Mouse (Mus musculus) megakaryocyte, embryonic 14.5 days (primary cell): ENCODE results near the gene Nudt8. TPM values are rescaled to one million over a fixed set of nuclear protein-coding genes. Genes with fewer than 3 reads are reported as not detected.
"Not testable (repeated sequence)": the region's sequence is repeated elsewhere in the genome, so short reads cannot be mapped to it uniquely, and the experiment has no call there.

Experiments used
- H3K27me3 ChIP-seq: replicated peaks from 2 replicates; pipeline ENCODE3; 2012; ENCODE audit warnings: inconsistent platforms
- H3K36me3 ChIP-seq: replicated peaks from 2 replicates; pipeline ENCODE3; 2012; ENCODE audit warnings: low read length, inconsistent platforms, mixed read lengths
- H3K4me1 ChIP-seq: 2 replicates; pipeline ENCODE4 v1.6.1; 2012; ENCODE audit warnings: inconsistent platforms
- H3K4me3 ChIP-seq: replicated peaks from 2 replicates; pipeline ENCODE3; 2012; ENCODE audit warnings: moderate library complexity, mild to moderate bottlenecking, inconsistent platforms
- H3K9me3 ChIP-seq: 2 replicates; pipeline ENCODE4 v1.6.1; 2012; ENCODE audit warnings: inconsistent platforms
- FLI1 ChIP-seq: IDR thresholded peaks from 2 replicates; pipeline ENCODE4 v1.6.1; 2012; ENCODE audit warnings: low read length, inconsistent platforms, mixed read lengths
- GATA1 ChIP-seq: IDR thresholded peaks from 3 replicates; pipeline ENCODE4 v1.6.1; 2012; ENCODE audit warnings: mixed read lengths, low read length, inconsistent platforms, borderline replicate concordance
- polyA plus RNA-seq: library from polyadenylated mRNA; stranded (reverse); fragments of >175 nt; gene quantifications from 2 replicates; pipeline ENCODE4 v1.2.3, GENCODE M21; 2012; ENCODE audit warnings: low replicate concordance; ENCODE audit not compliant: insufficient read depth

Gene Nudt8
- 11.7 and 19.3 TPM in 2 replicates for polyA plus RNA-seq

- Histone ChIP-seq H3K27me3 (peaks cover 20% of the 10 kb centered on the region), H3K36me3 (peaks cover 25% of the 10 kb centered on the region), H3K4me1 (peaks cover 67% of the 10 kb centered on the region), H3K9me3 (no peaks in the 10 kb centered on the region), H3K4me3 (peak within 1 kb of the TSS; percentile 97)
- TF ChIP-seq FLI1 (no peak), GATA1 (no peak)
These were observed at the start of gene Nudt8, which contains the start of gene Gm49405 for GRCm38 (mm10) chr19:4000119-4000900. TSS of gene Nudt8 (plus strand) at chr19:4000580. TSS of gene Gm49405 (plus strand) at chr19:4000626.

GRCm38 (mm10) chr19:3951461-3951860 is 48.9 kb upstream of the Nudt8 start:
- TF ChIP-seq GATA1 (no peak), FLI1 (no peak)

DNA sequence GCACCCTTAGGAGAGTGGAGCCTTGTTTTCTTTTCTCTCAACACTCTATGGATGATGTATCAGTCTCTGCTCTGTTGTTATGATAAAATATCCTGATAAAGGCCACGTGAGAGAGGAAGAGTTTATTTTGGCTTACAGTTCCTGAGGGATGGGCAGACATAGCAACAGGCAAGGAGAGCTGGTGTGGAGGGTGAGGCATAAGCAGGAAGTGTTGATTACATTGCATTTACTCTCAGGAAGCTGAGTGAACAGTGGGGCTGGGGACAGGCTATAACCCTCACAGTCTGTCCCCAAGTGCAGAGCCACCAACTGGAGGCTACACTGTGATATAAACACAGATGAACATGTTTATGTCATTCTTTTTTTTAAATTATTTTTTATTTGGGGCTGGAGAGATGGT is 48.3 kb upstream of the Nudt8 start:
- Histone ChIP-seq H3K4me3 (no peak overlapping the region), H3K4me1 (peaks cover 29% of the 10 kb centered on the region), H3K27me3 (peaks cover 24% of the 10 kb centered on the region), H3K9me3 (0 out of 2 replicates have a peak, but pooled peaks cover 3% of the 10 kb centered on the region), H3K36me3 (peaks cover 26% of the 10 kb centered on the region)
- no peak for TF ChIP-seq GATA1
- no peak for TF ChIP-seq FLI1

More at GRCm38 (mm10) chr19:3951461-3951860, 48.9 kb upstream of the Nudt8 start:
- peaks cover 28% of the 10 kb centered on the region for H3K36me3 ChIP-seq
- peaks cover 36% of the 10 kb centered on the region for H3K4me1 ChIP-seq
- H3K27me3 ChIP-seq, result peaks cover 20% of the 10 kb centered on the region
- H3K9me3 ChIP-seq, result 0 out of 2 replicates have a peak, but pooled peaks cover 3% of the 10 kb centered on the region
- H3K4me3 ChIP-seq, result peak overlapping the region; percentile 51

DNA sequence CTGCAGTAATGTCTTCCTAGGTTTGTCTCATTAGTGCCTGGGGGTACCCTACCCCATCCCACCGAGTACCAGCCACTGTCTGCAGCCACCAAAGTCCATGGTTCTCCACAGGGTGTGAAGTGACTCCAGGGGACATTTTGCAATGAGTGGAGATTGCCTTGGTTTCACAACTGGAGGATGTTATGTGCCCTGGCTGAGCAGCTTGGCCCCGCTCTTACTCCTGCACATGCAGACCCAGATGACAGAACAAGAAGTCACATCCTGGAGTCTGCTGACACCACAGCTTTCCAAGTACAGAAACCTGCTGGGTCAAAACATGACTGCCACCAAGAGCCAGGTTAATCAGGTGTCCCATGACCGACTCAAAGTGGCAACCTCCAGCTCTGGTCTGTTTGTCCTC is 45.3 kb upstream of the Nudt8 start:
- Histone ChIP-seq H3K36me3 (peaks cover 2% of the 10 kb centered on the region), H3K4me3 (no peak overlapping the region), H3K4me1 (peaks cover 33% of the 10 kb centered on the region), H3K9me3 (0 out of 2 replicates have a peak, but pooled peaks cover 3% of the 10 kb centered on the region), H3K27me3 (peaks cover 38% of the 10 kb centered on the region)
- TF ChIP-seq FLI1 (no peak), GATA1 (no peak)

GRCm38 (mm10) chr19:3955804-3956203 is 44.6 kb upstream of the Nudt8 start:
- Histone ChIP-seq H3K4me3 (no peak overlapping the region), H3K9me3 (0 out of 2 replicates have a peak, but pooled peaks cover 5% of the 10 kb centered on the region), H3K27me3 (peaks cover 38% of the 10 kb centered on the region), H3K36me3 (no peaks in the 10 kb centered on the region), H3K4me1 (peaks cover 27% of the 10 kb centered on the region)
- no peak for TF ChIP-seq FLI1
- TF ChIP-seq GATA1, result no peak

- not testable (repeated sequence) for H3K9me3 ChIP-seq, H3K4me3 ChIP-seq, H3K36me3 ChIP-seq
- Histone ChIP-seq H3K27me3 (peaks cover 42% of the 10 kb centered on the region), H3K4me1 (peaks cover 14% of the 10 kb centered on the region; the same call in 1 of the 2 replicates)
These were observed 42.9 kb upstream of the Nudt8 start for GRCm38 (mm10) chr19:3957296-3958036.

DNA sequence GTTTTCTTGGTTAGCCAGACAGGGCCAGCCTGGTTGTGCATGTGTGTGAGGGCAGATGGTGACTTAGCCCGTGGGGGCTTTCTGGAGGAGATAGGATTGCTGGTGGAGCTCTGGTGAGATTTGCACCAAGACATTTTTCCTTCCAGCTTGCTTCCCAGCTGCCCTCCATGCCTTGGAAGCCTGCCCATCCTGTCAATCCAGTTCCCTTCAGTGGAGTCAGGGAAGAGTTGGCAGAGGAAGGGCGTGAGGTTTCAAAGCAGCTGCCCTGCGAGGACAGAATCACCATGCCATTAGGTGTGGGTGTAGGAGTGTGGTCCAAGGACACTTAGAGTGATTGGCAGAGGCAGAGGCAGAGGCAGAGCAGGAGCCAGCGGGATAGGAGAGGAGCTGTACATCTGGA is 41.9 kb upstream of the Nudt8 start, which contains the start of gene Aldh3b3:
Aldh3b3 (plus strand) TSS at position 176 of the 400 bp plus-strand sequence.
- no peak within 1 kb of the TSS for H3K4me3 ChIP-seq
- TF ChIP-seq FLI1 (no peak), GATA1 (no peak)
- H3K36me3 ChIP-seq, result no peaks in the 10 kb centered on the region
- peaks cover 48% of the 10 kb centered on the region for H3K27me3 ChIP-seq
- 0 out of 2 replicates have a peak, but pooled peaks cover 4% of the 10 kb centered on the region for H3K9me3 ChIP-seq
- H3K4me1 ChIP-seq, result peaks cover 14% of the 10 kb centered on the region; the same call in 1 of the 2 replicates

GRCm38 (mm10) chr19:3959030-3959429 is 41.4 kb upstream of the Nudt8 start:
- Histone ChIP-seq H3K4me1 (peaks cover 14% of the 10 kb centered on the region; the same call in 1 of the 2 replicates), H3K4me3 (no peak overlapping the region), H3K36me3 (no peaks in the 10 kb centered on the region), H3K27me3 (peaks cover 53% of the 10 kb centered on the region), H3K9me3 (0 out of 2 replicates have a peak, but pooled peaks cover 4% of the 10 kb centered on the region)
- no peak for TF ChIP-seq FLI1
- TF ChIP-seq GATA1, result no peak

DNA sequence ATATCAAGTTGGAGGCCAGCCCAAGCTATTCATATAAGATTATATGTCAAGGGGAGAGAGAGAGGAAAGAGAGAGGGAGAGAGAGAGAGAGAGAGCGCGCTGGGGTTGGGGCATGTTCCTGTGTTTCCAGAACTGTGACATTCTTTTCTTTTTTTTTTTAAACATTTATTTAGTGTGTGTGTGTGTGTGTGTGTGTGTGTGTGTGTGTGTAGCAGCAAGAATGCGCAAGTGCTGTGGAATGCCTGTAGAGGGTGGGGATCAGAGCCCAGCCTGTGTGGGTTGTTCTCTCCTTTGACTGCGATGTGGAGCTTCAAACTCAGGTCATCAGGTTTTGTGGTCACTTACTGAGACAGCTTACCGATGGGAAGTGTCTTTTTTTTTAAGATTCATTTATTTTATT is 40.2 kb upstream of the Nudt8 start:
- Histone ChIP-seq H3K36me3 (no peaks in the 10 kb centered on the region), H3K4me1 (peaks cover 11% of the 10 kb centered on the region; the same call in 1 of the 2 replicates), H3K27me3 (peaks cover 45% of the 10 kb centered on the region), H3K9me3 (0 out of 2 replicates have a peak, but pooled peaks cover 4% of the 10 kb centered on the region), H3K4me3 (no peak overlapping the region)
- TF ChIP-seq FLI1 (no peak), GATA1 (no peak)

DNA sequence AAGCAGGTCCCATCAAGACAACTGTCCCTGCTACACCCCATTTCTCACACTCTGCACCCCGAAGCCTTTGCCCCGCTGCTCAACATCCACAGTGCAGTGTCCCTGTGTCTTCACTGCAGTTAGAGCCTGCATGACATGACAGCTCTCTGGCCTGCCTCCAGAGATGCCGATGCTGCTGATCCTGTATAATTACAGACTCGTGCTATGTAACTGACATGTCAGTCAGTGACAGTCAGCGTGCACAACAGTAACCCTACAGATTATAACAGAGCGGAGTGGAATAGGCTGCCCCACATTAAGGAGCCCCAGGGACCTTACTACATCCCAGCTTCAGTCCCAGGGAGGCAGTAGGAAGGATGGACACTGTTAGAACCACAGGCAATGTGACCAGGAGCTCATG is 38.6 kb upstream of the Nudt8 start:
- peaks cover 33% of the 10 kb centered on the region for H3K27me3 ChIP-seq
- H3K9me3 ChIP-seq, H3K36me3 ChIP-seq, H3K4me3 ChIP-seq: not testable (repeated sequence)
- H3K4me1 ChIP-seq, result peaks cover 12% of the 10 kb centered on the region
